Mouse (Mus musculus) cerebellum, postnatal 14 days (tissue): ENCODE results near the gene Atg4a.
A peak's percentile ranks its signal among the peaks of the same experiment; 100 is the strongest.

Source experiments
- DNase-seq, 2 experiments: peaks; one replicate each; pipeline ENCODE4 v3.0.0; 2021; ENCODE audit warnings: mixed read lengths in 2 of 2

Atg4a gene

GRCm38 (mm10) chrX:141160371-141160770, 203.7 kb downstream of the Atg4a start:
- no peak for DNase-seq

- DNase-seq = no peak
Measured at GRCm38 (mm10) chrX:141165067-141165466, 208.4 kb downstream of the Atg4a start.

- DNase-seq = peak; percentile 50 to 51
Measured at GRCm38 (mm10) chrX:141175353-141175752, 218.6 kb downstream of the Atg4a start.

- no peak for DNase-seq
Measured at GRCm38 (mm10) chrX:141195036-141195435, 238.3 kb downstream of the Atg4a start.

GRCm38 (mm10) chrX:141198993-141199392, 242.3 kb downstream of the Atg4a start:
- no peak for DNase-seq

GRCm38 (mm10) chrX:141212802-141213201, 256.1 kb downstream of the Atg4a start:
- peak; percentile 58 to 66 for DNase-seq
